Mouse (Mus musculus): ENCODE measurements around the gene Vwc2.

The Vwc2 gene

DNA sequence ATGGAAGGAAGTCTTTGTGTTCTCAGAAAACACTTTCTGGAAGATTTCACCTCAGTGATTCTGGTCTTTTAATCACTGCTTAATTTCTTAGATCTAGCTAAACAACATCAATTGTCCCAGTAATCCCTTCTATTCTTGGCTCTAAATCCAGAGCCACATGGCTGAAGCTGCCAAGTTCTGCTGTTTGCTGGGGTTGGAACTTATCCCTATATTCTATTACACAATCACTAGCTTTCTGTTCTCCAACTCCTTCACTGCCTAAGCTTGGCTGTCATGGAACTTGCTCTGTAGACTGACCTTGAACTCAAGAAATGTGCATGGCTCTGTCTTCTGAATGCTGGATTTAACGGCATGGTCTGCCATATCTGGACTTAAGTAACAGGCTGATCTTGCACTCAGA lies 143.3 kb downstream of the Vwc2 start:
- no peak for DNase-seq

DNA sequence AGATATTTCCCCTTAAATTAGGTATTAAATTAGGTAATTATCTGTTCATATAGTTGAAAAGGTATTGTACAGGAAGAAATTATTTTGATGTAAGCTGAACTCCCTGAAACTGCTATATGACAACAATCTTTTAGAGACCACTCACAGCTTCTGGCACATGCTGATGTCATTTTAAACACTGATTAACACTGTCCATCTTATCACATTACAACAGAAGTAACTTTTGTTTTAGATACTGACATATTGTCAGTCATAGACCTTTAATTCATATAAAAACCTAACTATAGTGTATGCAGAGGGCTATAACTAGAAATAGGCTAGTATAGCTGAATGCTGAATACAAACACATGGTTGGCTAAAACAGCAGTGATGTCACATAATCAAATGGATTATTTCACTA lies 166.1 kb downstream of the Vwc2 start:
- no peak for DNase-seq

DNA sequence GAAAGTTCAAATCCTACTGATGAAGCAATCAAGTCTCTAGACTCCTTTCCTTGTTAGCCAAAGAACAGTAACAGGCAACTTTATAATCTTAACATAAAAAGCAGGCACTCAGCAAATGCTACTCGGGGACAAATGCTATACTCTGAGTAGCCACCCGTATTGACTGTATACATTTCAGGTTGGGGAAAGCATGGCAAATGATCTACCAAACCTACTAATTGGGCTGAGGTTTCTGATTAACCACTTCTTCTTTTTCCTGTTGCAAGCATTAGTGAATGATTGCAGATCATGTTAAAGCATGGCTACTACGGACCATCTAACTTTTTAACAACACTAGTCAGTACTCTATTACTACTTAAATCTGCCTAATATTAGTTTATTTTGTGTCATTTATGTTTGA lies 169.5 kb downstream of the Vwc2 start:
- no peak for DNase-seq
